ENCODE assay signal across 8 mouse cellular contexts in genomic region chr7:137783954-137784353, GRCm38 (mm10).
DNase-seq lines count a peak whose midpoint lies in the region; ATAC-seq and TF ChIP-seq lines count a peak whose summit lies in the region.
"Had no signal": no experiment of that assay in that cellular context is flagged by ENCODE, and none has a peak within 500 bp of the region (broad histone marks: within the 10 kb centered on the region; RNA-seq: fewer than 3 reads in every experiment).

No protein-coding gene starts in this region.

- in situ Hi-C loops in ES-E14 (cut with MboI; ENCODE audit: low sequenced_read_pairs in 2 of 2, unreplicated experiment in 2 of 2) = loop anchor here (25.0 kb wide), 1 partner anchor 297 kb away; no protein-coding TSS in a partner anchor

- no peak for ATAC-seq in kidney, embryonic 14.5 days (ENCODE audit: low FRiP score, low TSS enrichment)

- H3K9me3 ChIP-seq in kidney, embryonic 14.5 days (ENCODE audit: control insufficient read depth, low read length) = no peaks in the 10 kb centered on the region; the same call in 1 of the 2 replicates
- H3K9me3 ChIP-seq in ES-E14 (ENCODE audit: control insufficient read depth, insufficient read depth, low read depth, low read length) = no peaks in the 10 kb centered on the region

- no peaks in the 10 kb centered on the region for H3K27me3 ChIP-seq in kidney, embryonic 14.5 days (ENCODE audit: control insufficient read depth, insufficient read depth, low read length)
- no peaks in the 10 kb centered on the region for H3K27me3 ChIP-seq in splenic B cell, adult 2 months (ENCODE audit: control insufficient read depth, insufficient read depth, low read length, poor library complexity, severe bottlenecking)

- no peak overlapping the region for H3K4me3 ChIP-seq in kidney, embryonic 14.5 days (ENCODE audit: low read length)
- H3K4me3 ChIP-seq in ES-E14 (ENCODE audit: insufficient read depth in 1 of 2, low read depth in 1 of 2, low read length in 2 of 2, poor library complexity in 1 of 2, severe bottlenecking in 1 of 2) = no peak overlapping the region

- H3K9ac ChIP-seq in kidney, embryonic 14.5 days (ENCODE audit: low read depth, low read length) = no peak overlapping the region
- no peak overlapping the region for H3K9ac ChIP-seq in ES-E14 (ENCODE audit: insufficient read depth, low read depth, low read length, poor library complexity, severe bottlenecking)

- H3K4me1 ChIP-seq in kidney, embryonic 14.5 days (ENCODE audit: control insufficient read depth, insufficient read depth, low read length) = no peaks in the 10 kb centered on the region
- H3K4me1 ChIP-seq in ES-E14 (ENCODE audit: control insufficient read depth in 2 of 2, insufficient read depth in 2 of 2, low read length in 2 of 2, poor library complexity in 1 of 2) = no peaks in the 10 kb centered on the region

- H3K4me2 ChIP-seq in kidney, embryonic 14.5 days (replicated peaks; ENCODE audit: low read depth, low read length) = no peak overlapping the region

- no peaks in the 10 kb centered on the region for H3K36me3 ChIP-seq in kidney, embryonic 14.5 days (ENCODE audit: control insufficient read depth, insufficient read depth, low read length)
- H3K36me3 ChIP-seq in ES-E14 (ENCODE audit: control insufficient read depth, insufficient read depth, low read length, poor library complexity, severe bottlenecking) = no peaks in the 10 kb centered on the region
- no peaks in the 10 kb centered on the region for H3K36me3 ChIP-seq in splenic B cell, adult 2 months (ENCODE audit: control insufficient read depth, insufficient read depth, low read length, poor library complexity, severe bottlenecking)

- no peak overlapping the region for H3K27ac ChIP-seq in kidney, embryonic 14.5 days (ENCODE audit: low read depth, low read length)
- H3K27ac ChIP-seq in ES-E14 (ENCODE audit: insufficient read depth, low read depth, low read length, poor library complexity, severe bottlenecking) = no peak overlapping the region
- H3K27ac ChIP-seq: macrophage had no signal

- peak; percentile 44 for DNase-seq in kidney, adult 18-20 months
- peak; percentile 59 for DNase-seq in B cell, adult 2 months
- DNase-seq in ES-E14 (ENCODE audit: low read depth, low spot score) = peak; percentile 35
- peak; percentile 43 for DNase-seq in embryo, embryonic 9.5 days (ENCODE audit: extremely low spot score)
- DNase-seq in layer of hippocampus, adult 9-10 months (ENCODE audit: low spot score) = peak; percentile 27
- peak; percentile 81 for DNase-seq in splenic B cell, adult 2 months (ENCODE audit: low read depth, low spot score)

TF ChIP-seq in ES-E14, 5 proteins besides CTCF, POLR2A, EP300 and RAD21:
- TF ChIP-seq ZC3H11A (IDR thresholded peaks at IDR 0.05; ENCODE audit: borderline replicate concordance, low read depth, low read length) (0 out of 2 replicates have a peak, but pooled peaks have one; percentile 58), CHD2 (IDR thresholded peaks at IDR 0.05; ENCODE audit: low read depth, low read length) (no peak)

Comparison
In these comparisons a context has a peak if more than half of its experiments do, and no peak if none do; other contexts are left out.
1. DNase-seq: peak in every context shown above with its lines; median percentile 81 in splenic B cell, adult 2 months; 59 in B cell, adult 2 months; 44 in kidney, adult 18-20 months; 43 in embryo, embryonic 9.5 days; 35 in ES-E14; 27 in layer of hippocampus, adult 9-10 months.